Mouse (Mus musculus) ovary, adult 2 months (tissue): Measurements from ENCODE around the gene Zcchc7. TPM values are rescaled to one million over a fixed set of nuclear protein-coding genes. Genes with fewer than 3 reads are reported as not detected.

Experiments
- polyA plus RNA-seq: library from polyadenylated mRNA; depleted of rRNA; stranded (reverse); fragments of >200 nt; gene quantifications from 2 replicates; pipeline ENCODE4 v1.2.3, GENCODE M21; 2012; rRNA removed

Gene Zcchc7
- 9.5 and 9.7 TPM in 2 replicates for polyA plus RNA-seq

GRCm38 (mm10) chr4:44755553-44756133 is at the start of gene Zcchc7:
TSS of gene Zcchc7 (plus strand) at chr4:44755877.

GRCm38 (mm10) chr4:44709740-44710700 is 45.7 kb upstream of the Zcchc7 start, which contains the start of gene Pax5:
TSS of gene Pax5 (minus strand) at chr4:44710487.

GRCm38 (mm10) chr4:44981280-44981973 is 225.8 kb downstream of the Zcchc7 start, which contains the start of gene Grhpr:
TSS of gene Grhpr (plus strand) at chr4:44981395.

Other genes starting within 250 kb of the Zcchc7 start
- gene Pax5, start 45.4 kb upstream of the Zcchc7 start, polyA plus RNA-seq = 0.14 and 0.32 TPM in 2 replicates
- gene Grhpr, start 225.5 kb downstream of the Zcchc7 start, polyA plus RNA-seq = 141 and 167 TPM in 2 replicates